Mouse (Mus musculus): ENCODE measurements at regions not wholly inside any gene's neighbourhood (a gene's known extent, or its start where the extent isn't known, plus 50 kb on each side); places are given as distances from the start of the nearest gene placed in this dataset.

- DNase-seq (ENCODE audit: low spot score in 2 of 2) = peak; percentile 16 to 42
Observed at GRCm38 (mm10) chr13:70418156-70418555, 219.3 kb downstream of the Ice1 start.

GRCm38 (mm10) chr13:70439419-70439818 is 198.0 kb downstream of the Ice1 start:
- DNase-seq (ENCODE audit: low spot score in 2 of 2) = no peak

- no peak for DNase-seq (ENCODE audit: low spot score in 2 of 2)
Observed at GRCm38 (mm10) chr13:70446940-70447339, 190.5 kb downstream of the Ice1 start.

GRCm38 (mm10) chr13:70454592-70455390 is 182.6 kb downstream of the Ice1 start:
- no peak for DNase-seq (ENCODE audit: low spot score in 2 of 2)

GRCm38 (mm10) chr13:70458406-70458805 is 179.0 kb downstream of the Ice1 start:
- no peak for DNase-seq (ENCODE audit: low spot score in 2 of 2)

- no peak for DNase-seq (ENCODE audit: low spot score in 2 of 2)
Observed at GRCm38 (mm10) chr13:70464996-70465395, 172.4 kb downstream of the Ice1 start.

GRCm38 (mm10) chr13:70474746-70475145 is 162.7 kb downstream of the Ice1 start:
- DNase-seq (ENCODE audit: low spot score in 2 of 2) = no peak

- DNase-seq (ENCODE audit: low spot score in 2 of 2) = peak; percentile 35 to 56
Observed at GRCm38 (mm10) chr13:70475366-70475765, 162.1 kb downstream of the Ice1 start.

GRCm38 (mm10) chr13:70499302-70499701 is 138.1 kb downstream of the Ice1 start:
- no peak for DNase-seq (ENCODE audit: low spot score in 2 of 2)
